Mouse (Mus musculus) right cerebral cortex, postnatal 10 days (tissue): Measurements from ENCODE around the gene Dennd4b.
"Not testable (repeated sequence)": the region's sequence is repeated elsewhere in the genome, so short reads cannot be mapped to it uniquely, and the experiment has no call there.

ENCODE experiments used
- DNase-seq, 2 experiments: peaks; one replicate each; pipeline ENCODE4 v3.0.0; 2021; ENCODE audit warnings: low spot score in 2 of 2

Gene Dennd4b

DNA sequence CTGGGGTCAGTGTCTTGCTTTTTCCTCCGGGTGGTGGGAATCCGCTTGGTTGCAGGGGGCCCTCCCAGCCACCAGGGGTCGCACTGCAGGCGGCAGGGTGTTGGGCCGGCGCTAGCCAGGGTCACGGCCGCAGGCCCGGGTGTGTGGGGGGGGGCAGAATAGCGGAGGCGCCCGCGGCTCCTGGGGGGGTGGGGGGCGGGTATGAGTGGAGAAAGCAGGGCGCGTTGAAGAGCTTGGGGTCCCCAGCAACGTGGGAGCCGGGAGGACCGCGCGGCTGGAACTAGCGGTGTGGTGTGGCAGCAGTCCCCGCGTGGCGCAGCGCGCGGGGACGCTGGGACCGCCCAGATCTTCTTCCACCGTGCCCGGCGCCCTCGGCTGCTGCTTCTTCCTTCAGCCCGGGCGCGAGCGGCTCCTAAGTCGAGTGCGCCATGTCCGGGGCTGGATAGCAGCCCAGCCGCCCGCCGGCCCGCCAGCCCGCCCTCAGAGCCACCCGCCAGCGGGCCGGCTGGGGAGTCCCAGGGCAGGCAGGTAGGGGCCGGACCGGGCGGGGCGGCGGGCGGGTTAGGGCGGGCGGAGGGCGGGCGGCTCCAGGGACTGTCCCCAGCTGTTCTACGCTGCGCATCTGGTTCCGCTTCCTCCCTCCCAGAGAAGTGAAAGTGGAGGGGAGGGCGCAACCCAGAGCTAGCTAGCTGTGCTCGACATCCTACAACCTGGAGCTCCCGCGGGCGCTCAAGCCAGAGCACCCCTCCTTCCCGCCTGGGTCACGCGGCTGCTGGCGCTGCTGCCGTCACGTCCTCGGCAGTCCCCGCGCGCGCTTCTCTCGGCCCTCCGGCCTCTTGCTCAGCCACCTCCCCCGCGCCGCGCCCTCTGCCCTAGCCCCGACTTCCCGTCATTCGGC lies at the start of gene Dennd4b:
TSS of gene Dennd4b (plus strand) at position 152 of the 898 bp plus-strand sequence.
- DNase-seq = peak; percentile 90

DNA sequence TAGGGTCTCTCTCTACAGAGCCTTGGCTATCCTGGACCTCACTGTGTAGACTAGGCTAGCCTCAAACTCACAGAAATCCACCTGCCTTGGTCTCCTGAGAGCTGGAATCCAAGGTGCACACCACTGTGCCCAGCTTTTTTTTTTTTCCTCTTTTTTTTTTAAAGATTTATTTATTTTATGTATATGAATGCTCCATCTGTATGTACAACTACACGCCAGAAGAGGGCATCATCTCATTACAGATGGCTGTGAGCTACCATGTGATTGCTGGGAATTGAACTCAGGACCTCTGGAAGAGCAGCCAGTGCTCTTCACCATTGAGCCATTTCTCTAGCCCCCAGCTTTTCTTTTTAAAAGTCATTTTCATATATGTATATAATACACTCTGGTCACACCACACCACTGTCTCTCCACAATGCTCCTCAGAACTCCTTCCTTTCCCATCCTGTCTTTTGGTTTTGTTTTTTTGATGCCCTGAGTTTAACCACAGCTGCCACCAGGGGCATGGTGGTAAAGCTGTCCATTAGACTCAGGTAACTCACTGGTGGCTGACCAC lies 49.1 kb upstream of the Dennd4b start:
- DNase-seq = no peak

DNA sequence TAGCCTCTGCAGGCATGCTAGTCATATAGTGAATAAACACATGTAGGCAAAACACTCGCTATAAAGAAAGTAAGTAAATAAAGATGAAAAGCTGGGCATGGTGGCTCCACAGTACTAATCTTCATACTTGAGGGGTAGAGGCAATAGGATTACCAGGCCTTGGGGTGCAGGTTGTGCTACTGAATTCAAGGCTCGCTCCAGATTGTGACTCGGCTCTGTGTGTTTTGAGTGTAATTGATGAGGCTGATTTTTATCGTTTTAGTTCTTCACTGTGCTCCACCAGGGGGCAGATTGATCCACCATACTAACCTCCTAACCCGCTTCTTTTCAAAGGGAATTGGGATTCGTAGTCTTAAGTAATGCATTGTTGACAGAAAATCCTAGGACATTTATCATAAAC lies 44.9 kb upstream of the Dennd4b start:
- DNase-seq = peak; percentile 52 to 64

DNA sequence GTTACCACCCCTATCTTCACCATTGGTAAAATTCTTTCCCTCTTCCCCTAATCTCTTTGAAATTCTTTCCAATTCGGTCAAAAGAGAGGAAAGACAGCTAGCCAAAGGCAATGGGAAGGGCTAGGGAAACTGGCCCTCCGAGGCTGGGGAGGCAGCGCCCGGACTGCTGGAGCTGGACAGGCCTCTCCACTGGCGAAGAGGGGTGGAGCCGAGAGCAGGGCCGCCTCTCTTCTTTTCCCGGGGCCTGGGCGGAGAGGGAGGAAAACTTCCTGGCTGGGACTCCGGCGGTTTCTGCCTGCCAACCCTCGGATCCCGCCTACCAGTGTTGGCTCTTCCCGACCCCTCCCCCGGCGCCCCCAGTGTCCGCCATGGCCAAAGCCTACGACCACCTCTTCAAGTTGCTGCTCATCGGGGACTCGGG lies 44.4 kb upstream of the Dennd4b start:
- peak; percentile 70 to 71 for DNase-seq

DNA sequence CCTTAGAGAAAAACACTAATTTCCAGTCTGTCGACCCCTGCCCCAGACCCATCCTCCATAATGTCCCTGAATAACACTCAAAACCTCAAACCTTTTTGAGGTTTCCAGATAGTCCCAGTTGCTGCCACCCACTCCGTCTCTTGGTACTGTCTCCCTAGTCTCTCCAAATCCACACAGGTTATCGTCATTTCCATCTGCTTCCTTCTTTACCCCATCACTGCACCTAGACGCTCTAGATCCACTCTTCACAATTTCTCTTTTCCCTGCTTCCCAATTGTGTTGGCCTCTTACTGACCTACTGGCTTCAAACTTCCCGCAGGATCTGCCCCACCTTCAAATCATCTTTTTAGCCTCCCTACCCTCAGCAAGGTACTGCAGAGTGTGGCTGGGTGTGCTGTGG lies 43.9 kb upstream of the Dennd4b start:
- no peak for DNase-seq

DNA sequence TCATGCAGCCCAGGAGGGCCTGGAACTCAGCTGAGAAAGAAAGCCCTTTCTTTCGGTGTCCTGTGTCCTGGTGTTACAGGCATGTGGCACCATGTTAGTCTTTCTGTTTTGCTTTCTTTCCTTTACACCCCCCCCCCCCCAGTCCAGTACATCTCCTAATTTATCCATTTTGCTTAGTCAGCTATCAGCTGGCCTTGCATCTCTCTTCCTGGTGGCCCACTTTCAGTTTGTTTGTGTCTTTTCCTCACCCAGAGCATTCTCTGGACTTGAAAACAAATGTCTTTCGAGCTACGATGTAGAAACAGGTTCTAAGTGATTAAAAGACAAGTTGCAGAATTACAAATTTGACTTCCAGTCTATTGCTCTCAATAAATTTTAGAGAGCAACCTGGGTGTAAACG lies 42.5 kb upstream of the Dennd4b start:
- no peak for DNase-seq

DNA sequence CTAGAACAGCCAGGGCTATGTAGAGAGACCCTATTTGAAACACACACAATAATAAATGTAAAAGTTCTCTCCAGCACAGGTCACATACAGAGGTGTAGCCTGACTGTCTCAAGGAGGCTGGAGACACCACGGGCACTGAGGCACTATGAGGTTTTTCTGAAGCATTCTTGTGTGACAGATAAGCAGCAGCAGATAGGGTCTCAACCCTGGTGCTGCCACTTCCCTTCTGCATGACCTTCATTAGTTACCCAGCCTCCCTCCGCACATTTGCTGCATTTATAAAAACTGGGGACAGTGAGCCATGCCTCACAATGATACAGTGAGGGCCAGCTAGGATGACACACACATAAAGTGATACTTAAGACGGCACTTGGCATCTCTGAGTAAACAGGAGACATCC lies 42.0 kb upstream of the Dennd4b start:
- no peak for DNase-seq

DNA sequence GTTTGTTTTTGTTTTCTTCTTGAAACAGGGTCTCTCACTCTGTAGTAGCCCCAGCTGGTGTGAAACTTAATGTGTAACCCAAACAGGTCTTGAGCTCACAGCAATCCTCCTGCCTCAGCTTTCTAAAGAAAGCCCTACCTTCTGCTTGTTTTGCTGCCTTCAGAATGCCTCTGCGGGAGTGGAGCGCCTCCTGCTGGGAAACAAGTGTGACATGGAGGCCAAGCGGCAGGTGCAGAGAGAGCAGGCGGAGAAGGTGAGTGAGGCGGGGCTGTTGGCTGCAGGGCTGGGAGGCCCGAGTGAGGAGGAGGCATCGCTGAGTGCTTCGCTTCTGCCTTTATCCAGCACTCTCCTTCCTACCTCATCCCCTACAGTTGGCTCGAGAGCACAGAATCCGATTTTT lies 40.7 kb upstream of the Dennd4b start:
- no peak for DNase-seq

DNA sequence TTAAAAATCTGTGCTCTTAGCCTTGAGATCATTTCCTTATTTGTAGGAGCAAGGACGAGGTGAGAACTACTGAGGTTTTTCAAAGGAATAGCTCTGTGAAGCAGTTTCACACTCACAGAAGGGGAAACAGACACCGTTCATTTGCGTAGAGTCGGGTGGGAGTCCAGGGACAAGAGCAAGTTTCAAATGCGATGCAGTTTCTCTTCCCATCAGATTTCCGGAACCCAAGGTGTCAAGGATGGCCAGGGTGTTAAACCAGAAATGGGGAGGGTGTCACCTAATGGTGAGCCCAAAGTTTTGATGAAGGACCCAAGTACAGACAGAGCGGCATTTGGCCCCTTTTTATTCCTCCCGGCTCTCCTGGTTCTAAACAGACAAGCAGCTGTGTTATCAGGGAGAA lies 33.9 kb upstream of the Dennd4b start:
- DNase-seq = no peak

DNA sequence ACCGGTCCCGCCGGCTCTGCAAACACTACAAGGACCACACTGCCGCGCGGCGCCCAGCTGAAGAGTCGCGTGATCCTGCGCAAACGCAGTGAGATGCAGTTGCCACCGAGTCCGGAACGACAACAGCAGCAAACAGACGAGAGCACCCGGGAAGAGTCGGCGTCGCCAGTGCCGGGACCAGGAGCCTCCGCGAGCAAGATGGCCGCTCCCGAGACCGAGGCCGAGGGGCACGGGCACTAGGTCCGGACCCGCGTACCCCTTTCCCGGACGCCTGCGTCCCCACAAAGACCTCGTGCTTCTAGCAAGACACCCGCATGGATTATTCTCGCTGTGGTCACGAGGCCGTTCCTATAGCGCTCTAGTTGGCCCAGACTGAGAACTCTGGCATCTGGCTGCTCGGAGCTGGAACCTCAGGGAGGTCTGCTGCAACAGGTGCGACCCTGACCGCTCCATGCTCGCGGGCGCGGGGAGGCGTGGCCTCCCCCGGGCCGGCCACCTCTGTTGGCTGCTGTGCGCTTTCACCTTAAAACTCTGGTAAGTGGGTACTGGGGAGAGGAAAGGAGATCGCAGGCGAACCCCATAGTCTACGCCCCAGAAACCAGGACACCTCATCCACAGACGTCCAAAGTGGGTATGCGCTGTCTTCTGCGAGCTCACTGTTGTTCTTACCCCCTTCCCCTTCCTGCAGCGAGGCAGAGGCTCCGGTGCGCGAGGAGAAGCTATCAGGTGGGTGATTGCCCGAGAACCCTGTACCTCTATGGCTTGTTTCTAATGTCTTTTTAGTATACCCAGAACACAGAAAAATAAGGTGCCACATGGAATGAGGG lies 33.3 kb upstream of the Dennd4b start, which contains the start of gene Jtb:
TSS of gene Jtb (plus strand) at position 91 of the 827 bp plus-strand sequence.
- DNase-seq = peak; percentile 97 to 98

DNA sequence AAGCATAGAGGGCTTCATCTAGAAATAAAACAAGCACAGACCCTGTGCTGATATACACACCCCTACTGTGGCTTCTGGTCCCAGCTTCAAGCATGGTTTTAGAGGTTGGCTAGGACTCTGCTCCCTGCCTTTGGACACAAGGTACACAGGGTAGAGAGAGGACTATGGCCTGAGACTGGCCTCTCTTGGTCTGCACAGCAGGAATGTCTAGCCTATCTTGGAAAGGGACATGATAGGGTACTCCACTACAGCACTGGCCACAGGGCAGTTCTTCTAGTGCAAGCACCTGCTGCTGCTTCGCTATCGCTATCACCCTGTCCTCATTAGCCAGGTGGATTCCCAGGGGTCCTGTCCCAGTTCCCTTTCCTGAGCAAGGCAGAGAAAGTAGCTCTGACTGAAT lies 23.7 kb upstream of the Dennd4b start:
- no peak for DNase-seq

DNA sequence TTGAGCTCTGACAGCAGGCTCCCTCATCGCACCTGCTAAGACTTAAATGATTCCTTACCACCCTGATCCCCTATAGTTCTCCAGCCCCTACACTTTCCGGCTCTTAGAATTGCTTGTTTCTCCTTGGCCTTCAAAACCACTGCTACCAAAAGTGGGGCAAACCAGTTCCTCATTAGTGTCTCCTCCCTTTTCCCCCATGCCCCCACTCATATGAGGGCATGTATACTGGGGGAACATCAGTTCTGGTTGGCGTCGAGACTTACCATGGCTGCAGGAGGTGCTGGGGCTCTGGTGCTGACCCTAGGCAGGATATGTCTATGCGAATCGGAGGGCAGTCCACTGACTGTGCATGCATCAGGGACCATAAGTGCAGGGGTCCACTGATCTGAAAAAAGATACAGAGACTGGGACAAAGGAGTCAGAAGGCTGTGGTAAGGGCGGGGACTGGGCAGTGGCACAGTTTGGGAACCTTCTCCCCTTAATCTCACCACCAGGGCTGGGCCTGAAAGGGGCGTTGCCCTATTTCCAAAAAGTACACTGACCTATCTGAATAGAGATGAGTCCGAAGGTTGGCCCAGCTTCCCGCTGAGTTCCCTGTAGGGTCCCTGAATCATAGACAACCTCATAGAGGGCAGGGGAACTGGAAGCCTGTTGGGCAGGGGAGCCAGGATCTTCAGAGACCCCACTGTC lies 23.2 kb upstream of the Dennd4b start:
- DNase-seq = no peak

DNA sequence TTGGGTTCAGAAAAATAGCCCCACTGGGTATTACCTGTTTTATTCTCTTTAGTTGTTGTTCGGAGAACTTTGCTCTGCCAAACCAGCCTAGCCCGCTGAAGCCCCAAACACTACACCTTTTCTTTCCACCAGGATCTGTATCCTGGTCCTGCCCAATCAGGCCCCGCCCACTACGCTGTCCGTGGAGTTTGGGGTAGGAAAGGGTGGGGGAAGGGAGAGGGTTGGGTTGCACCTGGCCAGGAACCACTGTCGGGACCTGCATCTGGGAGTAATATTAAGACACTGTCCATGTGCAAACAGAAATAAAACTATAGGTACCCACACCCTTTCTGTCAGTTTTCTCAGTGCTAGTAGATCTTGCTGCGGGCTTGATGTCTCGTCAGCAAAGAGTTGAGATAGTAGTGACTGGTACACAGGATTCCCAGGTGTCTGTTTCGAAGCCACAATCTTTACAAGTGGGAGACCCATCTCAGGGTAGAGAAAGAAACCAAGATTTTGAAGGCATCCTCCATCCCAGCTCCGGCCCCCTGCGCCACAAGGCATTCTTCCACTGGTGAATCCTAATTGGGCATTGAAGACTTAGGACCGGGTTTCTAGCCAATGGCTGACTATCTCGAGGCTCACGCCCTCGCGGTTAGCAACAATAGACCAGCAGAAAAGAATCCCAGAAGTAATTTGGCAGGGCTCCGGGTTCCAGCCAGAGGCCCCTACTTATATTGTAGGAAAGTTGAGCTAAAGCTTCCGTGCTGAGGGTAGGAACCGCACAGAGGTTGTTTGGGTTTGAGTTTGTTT lies 21.8 kb upstream of the Dennd4b start, which contains the start of gene Creb3l4:
TSS of gene Creb3l4 (minus strand) at position 529 of the 792 bp plus-strand sequence.
- DNase-seq = peak in 1 of 2 experiments; percentile 59

DNA sequence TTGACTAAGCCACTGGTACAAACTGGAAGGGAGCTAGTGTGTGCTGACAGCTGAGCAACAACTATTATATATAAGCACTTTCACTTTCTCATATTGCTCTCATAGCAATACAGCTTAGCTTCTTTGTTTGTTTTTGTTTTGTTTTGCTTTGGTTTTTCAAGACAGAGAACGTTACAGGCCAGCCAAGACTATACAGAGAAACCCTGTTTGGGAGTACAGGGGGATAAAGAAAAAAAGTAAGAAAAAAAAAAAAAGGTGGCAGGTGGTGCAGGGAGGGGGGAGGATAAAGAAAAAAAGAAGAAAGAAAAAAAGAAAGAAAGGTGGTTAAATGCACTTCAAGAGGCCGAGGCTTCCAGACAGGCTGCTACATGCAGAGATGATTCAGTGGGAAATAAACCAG lies 19.6 kb upstream of the Dennd4b start:
- no peak for DNase-seq

DNA sequence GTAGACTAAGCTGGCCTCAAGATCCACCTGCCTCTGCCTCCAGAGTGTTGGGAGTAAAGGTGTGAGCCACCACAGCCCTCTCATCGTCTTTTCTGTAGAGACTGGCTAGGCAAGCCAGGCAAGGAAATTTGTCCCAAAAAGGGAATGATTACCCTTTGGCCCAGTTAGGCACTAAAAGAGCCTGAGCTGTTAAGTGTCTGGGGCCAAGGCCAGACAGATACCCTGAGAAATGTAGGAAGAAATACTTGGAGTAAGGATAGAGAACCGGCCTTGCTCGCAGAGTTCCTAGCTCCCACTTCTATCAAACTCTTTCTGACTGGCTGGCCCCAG lies 17.4 kb upstream of the Dennd4b start:
- no peak for DNase-seq

DNA sequence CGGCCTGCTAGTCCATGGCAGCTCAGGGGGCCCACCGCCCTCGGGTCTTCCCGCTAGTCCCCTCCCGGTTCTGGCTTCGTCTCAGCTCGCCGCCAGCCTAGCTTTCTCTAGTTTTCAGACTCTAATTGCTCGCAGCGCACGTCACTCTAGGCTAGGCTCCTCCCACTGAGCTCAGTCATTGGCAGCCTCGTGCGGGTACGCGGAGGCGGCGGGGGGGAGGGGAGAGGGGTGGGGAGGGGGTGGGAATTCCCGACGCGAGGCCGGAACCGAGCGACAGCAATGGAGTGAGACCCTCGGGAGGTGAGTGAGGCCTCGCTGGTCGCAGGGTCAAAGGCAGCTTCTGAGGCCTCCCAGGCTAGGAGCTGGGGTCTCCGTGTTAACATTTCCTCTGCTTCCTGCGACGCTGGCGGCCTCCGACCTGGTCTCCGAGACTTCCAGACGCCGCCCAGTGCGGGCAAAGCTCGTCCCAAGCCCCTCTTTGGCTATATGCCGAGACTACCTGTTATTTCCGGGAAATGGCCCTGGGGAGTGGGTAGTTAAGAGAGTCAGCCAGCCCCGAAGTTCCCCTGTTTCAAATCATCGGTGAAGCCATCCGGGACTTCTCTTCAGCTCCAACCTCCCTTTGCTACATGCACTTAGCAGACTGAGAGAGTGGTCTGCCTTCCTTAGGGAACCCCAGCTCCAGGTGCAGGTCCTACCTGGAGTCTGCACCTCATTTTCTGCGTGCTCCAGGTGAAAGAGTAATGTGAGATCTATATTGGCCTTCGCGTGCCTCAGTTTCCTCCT lies 16.8 kb upstream of the Dennd4b start, which contains the start of gene Slc39a1:
TSS of gene Slc39a1 (plus strand) at position 213 of the 786 bp plus-strand sequence.
- DNase-seq = peak; percentile 96 to 98

DNA sequence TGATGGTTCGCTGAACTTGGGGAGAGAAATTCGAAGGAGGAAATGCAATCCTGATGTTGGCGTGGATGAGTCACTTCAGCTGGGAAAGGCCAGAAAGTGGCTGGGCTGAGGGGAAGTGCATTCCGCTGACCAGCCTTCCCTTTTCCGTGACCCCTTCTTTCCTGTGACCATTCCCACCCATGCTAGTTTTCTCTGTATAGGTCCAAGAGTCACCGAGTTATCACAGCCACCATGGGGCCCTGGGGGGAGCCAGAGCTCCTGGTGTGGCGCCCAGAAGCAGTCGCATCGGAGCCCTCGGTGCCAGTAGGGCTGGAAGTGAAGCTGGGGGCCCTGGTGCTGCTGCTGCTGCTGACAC lies 16.3 kb upstream of the Dennd4b start:
- no peak for DNase-seq

DNA sequence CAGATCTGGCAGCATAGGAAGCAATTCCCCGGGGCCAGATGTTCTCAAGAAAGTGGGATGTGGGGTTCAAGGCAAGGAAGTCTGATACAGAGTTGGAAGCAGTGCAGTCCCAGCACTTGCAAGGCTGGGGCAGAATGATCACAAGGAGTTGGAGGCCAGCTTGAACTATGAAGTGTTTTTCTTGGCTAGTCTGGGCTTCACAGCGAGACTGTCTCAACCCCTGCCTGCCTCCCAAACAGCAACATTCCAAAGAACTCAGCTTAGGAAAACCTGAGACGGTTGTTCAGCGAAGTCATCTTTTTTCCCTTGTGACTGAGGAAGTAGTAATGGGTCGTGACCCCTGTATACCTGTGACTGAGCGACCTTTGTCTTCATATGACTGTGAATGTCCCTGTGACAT lies 14.2 kb upstream of the Dennd4b start:
- no peak for DNase-seq

DNA sequence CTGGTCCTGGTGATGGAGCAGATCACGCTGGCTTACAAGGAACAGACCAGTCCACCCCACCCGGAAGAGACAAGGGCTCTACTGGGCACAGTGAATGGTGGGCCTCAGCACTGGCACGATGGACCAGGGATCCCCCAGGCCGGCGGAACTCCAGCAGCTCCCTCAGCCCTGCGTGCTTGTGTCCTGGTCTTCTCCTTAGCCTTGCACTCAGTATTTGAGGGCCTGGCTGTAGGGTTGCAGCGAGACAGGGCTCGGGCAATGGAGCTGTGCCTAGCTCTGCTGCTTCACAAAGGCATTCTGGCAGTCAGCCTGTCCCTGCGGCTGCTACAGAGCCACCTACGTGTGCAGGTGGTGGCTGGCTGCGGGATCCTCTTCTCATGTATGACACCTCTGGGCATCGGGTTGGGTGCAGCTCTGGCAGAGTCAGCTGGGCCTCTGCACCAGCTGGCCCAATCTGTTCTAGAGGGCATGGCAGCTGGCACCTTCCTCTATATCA lies 13.2 kb upstream of the Dennd4b start:
- DNase-seq = not testable (repeated sequence)

DNA sequence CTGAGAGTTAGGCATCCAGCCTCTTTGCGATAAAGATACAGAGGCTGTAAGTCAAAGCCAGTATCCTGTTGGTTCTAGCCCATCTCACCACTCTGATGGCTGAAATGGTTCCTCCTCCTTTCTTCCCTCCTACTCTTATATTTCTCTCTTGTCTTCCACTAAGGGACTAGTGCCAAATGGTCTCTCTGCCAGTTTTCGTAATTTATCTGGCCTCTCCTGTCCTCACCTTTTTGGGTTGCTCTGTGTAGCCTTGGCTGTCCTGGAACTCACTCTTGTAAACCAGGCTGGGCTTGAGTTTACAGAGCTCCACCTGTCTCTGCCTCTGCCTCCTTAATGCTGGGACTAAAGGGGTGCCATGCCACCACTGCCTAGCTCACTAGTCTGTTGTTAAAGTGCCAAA lies 12.3 kb upstream of the Dennd4b start:
- DNase-seq = not testable (repeated sequence)
